9 mouse cellular contexts compared by ENCODE assay signal in genomic region chr8:84702561-84702960, GRCm38 (mm10). TPM values are rescaled to one million over a fixed set of nuclear protein-coding genes. Genes with fewer than 3 reads are reported as not detected.
DNase-seq lines count a peak whose midpoint lies in the region; ATAC-seq and TF ChIP-seq lines count a peak whose summit lies in the region.
"Had no signal": no experiment of that assay in that cellular context is flagged by ENCODE, and none has a peak within 500 bp of the region (broad histone marks: within the 10 kb centered on the region; RNA-seq: fewer than 3 reads in every experiment).

No protein-coding gene starts in this region.

- intact Hi-C loops in left cerebral cortex, adult 2 months (cut with DNase I): no loop called here
- intact Hi-C loops in left cerebral cortex, postnatal 36 days (cut with DNase I): loop anchor here (5.0 kb wide), 1 partner anchor 40 kb away; the partner anchor contains the start of gene Ier2

- TF ChIP-seq CTCF in left cerebral cortex, adult 2 months (IDR thresholded peaks at IDR 0.05): no peak

- ATAC-seq in embryonic facial prominence, embryonic 12.5 days (ENCODE audit: insufficient number of reproducible peaks, insufficient read depth, low FRiP score, low TSS enrichment): no peak
- no peak for ATAC-seq in hindbrain, embryonic 13.5 days (ENCODE audit: low FRiP score)
- ATAC-seq in midbrain, embryonic 13.5 days: no peak
- ATAC-seq in cerebellum, adult (ENCODE audit: insufficient number of reproducible peaks, low FRiP score, low TSS enrichment): no peak

- H3K4me1 ChIP-seq in embryonic facial prominence, embryonic 12.5 days: peaks cover 40% of the 10 kb centered on the region
- peaks cover 44% of the 10 kb centered on the region for H3K4me1 ChIP-seq in hindbrain, embryonic 13.5 days (replicated peaks)
- peaks cover 29% of the 10 kb centered on the region for H3K4me1 ChIP-seq in midbrain, embryonic 13.5 days (replicated peaks)

- H3K4me2 ChIP-seq in embryonic facial prominence, embryonic 12.5 days (replicated peaks): 0 out of 2 replicates have a peak overlapping the region, but pooled peaks have one; percentile 38
- H3K4me2 ChIP-seq in hindbrain, embryonic 13.5 days: peak overlapping the region; percentile 35
- H3K4me2 ChIP-seq in midbrain, embryonic 13.5 days (replicated peaks): 0 out of 2 replicates have a peak overlapping the region, but pooled peaks have one; percentile 10

- H3K36me3 ChIP-seq in embryonic facial prominence, embryonic 12.5 days: peaks cover 25% of the 10 kb centered on the region
- H3K36me3 ChIP-seq in hindbrain, embryonic 13.5 days: peaks cover 25% of the 10 kb centered on the region
- H3K36me3 ChIP-seq in midbrain, embryonic 13.5 days: peaks cover 28% of the 10 kb centered on the region

- H3K27me3 ChIP-seq in embryonic facial prominence, embryonic 12.5 days: peaks cover 61% of the 10 kb centered on the region
- peaks cover 74% of the 10 kb centered on the region for H3K27me3 ChIP-seq in hindbrain, embryonic 13.5 days
- peaks cover 71% of the 10 kb centered on the region for H3K27me3 ChIP-seq in midbrain, embryonic 13.5 days

- 69% methylated on average over 9 of the region's 9 CpGs for WGBS in embryonic facial prominence, embryonic 12.5 days
- WGBS in hindbrain, embryonic 13.5 days: 77% methylated on average over 9 of the region's 9 CpGs
- WGBS in midbrain, embryonic 13.5 days: 74% methylated on average over 9 of the region's 9 CpGs

- H3K4me3 ChIP-seq in left cerebral cortex, adult 2 months: no peak overlapping the region
- H3K4me3 ChIP-seq in embryonic facial prominence, embryonic 12.5 days: peak overlapping the region; percentile 17
- peak overlapping the region; percentile 17 for H3K4me3 ChIP-seq in hindbrain, embryonic 13.5 days
- no peak overlapping the region for H3K4me3 ChIP-seq in midbrain, embryonic 13.5 days (replicated peaks)

- no peak overlapping the region for H3K9ac ChIP-seq in embryonic facial prominence, embryonic 12.5 days
- no peak overlapping the region for H3K9ac ChIP-seq in hindbrain, embryonic 13.5 days
- no peak overlapping the region for H3K9ac ChIP-seq in midbrain, embryonic 13.5 days (replicated peaks)

- no peak for DNase-seq in left cerebral cortex, adult 2 months (ENCODE audit: extremely low spot score in 1 of 2, low spot score in 2 of 2)
- DNase-seq in left cerebral cortex, postnatal 36 days (ENCODE audit: low spot score in 2 of 2): no peak
- DNase-seq in kidney, adult 18-20 months: no peak
- DNase-seq in testis, postnatal 14 days (ENCODE audit: low spot score): no peak

- H3K27ac ChIP-seq in left cerebral cortex, adult 2 months: peak overlapping the region; percentile 82
- H3K27ac ChIP-seq in embryonic facial prominence, embryonic 12.5 days: no peak overlapping the region
- no peak overlapping the region for H3K27ac ChIP-seq in hindbrain, embryonic 13.5 days
- H3K27ac ChIP-seq in midbrain, embryonic 13.5 days: no peak overlapping the region

- no peaks in the 10 kb centered on the region for H3K9me3 ChIP-seq in embryonic facial prominence, embryonic 12.5 days
- no peaks in the 10 kb centered on the region for H3K9me3 ChIP-seq in hindbrain, embryonic 13.5 days
- H3K9me3 ChIP-seq in midbrain, embryonic 13.5 days: no peaks in the 10 kb centered on the region

RNA-seq across cellular contexts. Expression of gene Lyl1, which starts 1.3 kb away (rescaled TPM):
- total RNA-seq in left cerebral cortex, adult 2 months (2021): 1 to 10 TPM; 1.6 to 2.6 TPM
- 1 to 10 TPM; 2.4 to 3.4 TPM for total RNA-seq in left cerebral cortex, postnatal 36 days (2021)
- 4.9 and 5.0 TPM in 2 replicates for polyA plus RNA-seq in embryonic facial prominence, embryonic 12.5 days (2016; fragmentation: Nextera tagmentation; extraction: Ambion mirVana)
- polyA plus RNA-seq in hindbrain, embryonic 13.5 days (2015; fragmentation: Nextera tagmentation; extraction: Ambion mirVana): 3.9 and 4.2 TPM in 2 replicates
- 2.1 and 2.4 TPM in 2 replicates for polyA plus RNA-seq in midbrain, embryonic 13.5 days (2015; fragmentation: Nextera tagmentation; extraction: Ambion mirVana)

RNA-seq across cellular contexts. Expression of gene Nacc1, which starts 14.9 kb away (rescaled TPM):
- total RNA-seq in left cerebral cortex, adult 2 months (2021): 10 to 100 TPM; 95.5 to 96.8 TPM
- 10 to 100 TPM; 94.2 to 99.7 TPM for total RNA-seq in left cerebral cortex, postnatal 36 days (2021)
- 19.4 and 20.8 TPM in 2 replicates for polyA plus RNA-seq in embryonic facial prominence, embryonic 12.5 days (2016; fragmentation: Nextera tagmentation; extraction: Ambion mirVana)
- polyA plus RNA-seq in hindbrain, embryonic 13.5 days (2015; fragmentation: Nextera tagmentation; extraction: Ambion mirVana): 13.7 and 14.4 TPM in 2 replicates
- 16.8 and 17.3 TPM in 2 replicates for polyA plus RNA-seq in midbrain, embryonic 13.5 days (2015; fragmentation: Nextera tagmentation; extraction: Ambion mirVana)

RNA-seq across cellular contexts. Expression of gene Trmt1, which starts 16.5 kb away (rescaled TPM):
- 100 to 1,000 TPM; 108 to 115 TPM for total RNA-seq in left cerebral cortex, adult 2 months (2021)
- 100 to 1,000 TPM in 1 of 2 experiments, 10 to 100 TPM in 1; 84.5 to 124 TPM for total RNA-seq in left cerebral cortex, postnatal 36 days (2021)
- 71.2 and 73.6 TPM in 2 replicates for polyA plus RNA-seq in embryonic facial prominence, embryonic 12.5 days (2016; fragmentation: Nextera tagmentation; extraction: Ambion mirVana)
- polyA plus RNA-seq in hindbrain, embryonic 13.5 days (2015; fragmentation: Nextera tagmentation; extraction: Ambion mirVana): 51.9 and 60.3 TPM in 2 replicates
- polyA plus RNA-seq in midbrain, embryonic 13.5 days (2015; fragmentation: Nextera tagmentation; extraction: Ambion mirVana): 50.1 and 55.7 TPM in 2 replicates

RNA-seq across cellular contexts. Expression of gene G430095P16Rik, which starts 20.2 kb away (rescaled TPM):
- not detected for total RNA-seq in left cerebral cortex, adult 2 months (2021)
- total RNA-seq in left cerebral cortex, postnatal 36 days (2021): not detected
- 7.1 and 7.4 TPM in 2 replicates for polyA plus RNA-seq in embryonic facial prominence, embryonic 12.5 days (2016; fragmentation: Nextera tagmentation; extraction: Ambion mirVana)
- 1.0 and 2.3 TPM in 2 replicates for polyA plus RNA-seq in hindbrain, embryonic 13.5 days (2015; fragmentation: Nextera tagmentation; extraction: Ambion mirVana)
- 1.3 and 1.9 TPM in 2 replicates for polyA plus RNA-seq in midbrain, embryonic 13.5 days (2015; fragmentation: Nextera tagmentation; extraction: Ambion mirVana)
- total RNA-seq: layer of hippocampus, postnatal 10 days had no signal

RNA-seq across cellular contexts. Expression of gene Ier2, which starts 39.9 kb away (rescaled TPM):
- 10 to 100 TPM; 17.5 to 17.9 TPM for total RNA-seq in left cerebral cortex, adult 2 months (2021)
- 10 to 100 TPM in 1 of 2 experiments, 1 to 10 TPM in 1; 5.6 to 27.6 TPM for total RNA-seq in left cerebral cortex, postnatal 36 days (2021)
- 94.5 and 97.0 TPM in 2 replicates for polyA plus RNA-seq in embryonic facial prominence, embryonic 12.5 days (2016; fragmentation: Nextera tagmentation; extraction: Ambion mirVana)
- polyA plus RNA-seq in hindbrain, embryonic 13.5 days (2015; fragmentation: Nextera tagmentation; extraction: Ambion mirVana): 26.1 and 32.2 TPM in 2 replicates
- 20.0 and 26.3 TPM in 2 replicates for polyA plus RNA-seq in midbrain, embryonic 13.5 days (2015; fragmentation: Nextera tagmentation; extraction: Ambion mirVana)

Comparison
In these comparisons a context has a peak if more than half of its experiments do, and no peak if none do; other contexts are left out.
1. H3K4me3 ChIP-seq: peak in embryonic facial prominence, embryonic 12.5 days (single experiment) and hindbrain, embryonic 13.5 days (single experiment); none in left cerebral cortex, adult 2 months (single experiment) and midbrain, embryonic 13.5 days (single experiment).
2. Peak in every context shown above with its lines, with median percentiles within 50 percentile points of each other: H3K4me2 ChIP-seq.